Mouse (Mus musculus) embryonic facial prominence, embryonic 15.5 days (tissue): ENCODE measurements around the gene Nipsnap1. TPM values are rescaled to one million over a fixed set of nuclear protein-coding genes. Genes with fewer than 3 reads are reported as not detected.

ENCODE experiments used
- ATAC-seq: fragments of 200-750 bp; cut with Nextera tagmentation; 2 replicates; pipeline ENCODE4 v1.8.0; 2017; ENCODE audit warnings: low read depth, moderate TSS enrichment; ENCODE audit not compliant: insufficient number of reproducible peaks, low FRiP score, low TSS enrichment
- H3K27ac ChIP-seq: fragments of 300-500 bp; sonication (generic); replicated peaks from 2 replicates; pipeline ENCODE4 v1.5.1; 2015; ENCODE audit warnings: mild to moderate bottlenecking, inconsistent platforms
- H3K27me3 ChIP-seq: fragments of 300-500 bp; sonication (generic); 2 replicates; pipeline ENCODE4 v1.6.1; 2015; ENCODE audit warnings: inconsistent platforms
- H3K36me3 ChIP-seq: fragments of 300-500 bp; sonication (generic); 2 replicates; pipeline ENCODE4 v1.6.1; 2015; ENCODE audit warnings: mild to moderate bottlenecking, inconsistent platforms
- H3K4me1 ChIP-seq: fragments of 300-500 bp; sonication (generic); 2 replicates; pipeline ENCODE4 v1.6.1; 2015; ENCODE audit warnings: inconsistent platforms
- H3K4me2 ChIP-seq: fragments of 300-500 bp; sonication (generic); replicated peaks from 2 replicates; pipeline ENCODE4 v1.6.1; 2015; ENCODE audit warnings: mild to moderate bottlenecking, inconsistent platforms
- H3K4me3 ChIP-seq: fragments of 300-500 bp; sonication (generic); replicated peaks from 2 replicates; pipeline ENCODE4 v1.5.1; 2015; ENCODE audit warnings: mild to moderate bottlenecking, inconsistent platforms
- H3K9ac ChIP-seq: fragments of 300-500 bp; sonication (generic); 2 replicates; pipeline ENCODE4 v1.6.1; 2015; ENCODE audit warnings: inconsistent platforms
- H3K9me3 ChIP-seq: fragments of 300-500 bp; sonication (generic); replicated peaks from 2 replicates; pipeline ENCODE4 v1.6.1; 2016; ENCODE audit warnings: inconsistent platforms
- WGBS: fragments of 180-500 bp; shearing (Covaris S2); methylation state at CpG from one replicate; pipeline ENCODE4 v1.1.7; 2015; 5-methylcytosine and 5-hydroxymethylcytosine counted together
- microRNA-seq: library from miRNA; unstranded; fragments of <30 nt; microRNA quantifications from one replicate; pipeline ENCODE4, GENCODE M21; 2016; ENCODE audit warnings: borderline number of aligned reads
- polyA plus RNA-seq: library from polyadenylated mRNA; unstranded; fragments of >200 nt; fragmentation: Nextera tagmentation; extraction: Ambion mirVana; gene quantifications from 2 replicates; pipeline ENCODE4 v1.2.1, GENCODE M21; 2015

Gene Nipsnap1
- polyA plus RNA-seq, 1 experiment from 2014 or later, result 41.3 TPM

DNA sequence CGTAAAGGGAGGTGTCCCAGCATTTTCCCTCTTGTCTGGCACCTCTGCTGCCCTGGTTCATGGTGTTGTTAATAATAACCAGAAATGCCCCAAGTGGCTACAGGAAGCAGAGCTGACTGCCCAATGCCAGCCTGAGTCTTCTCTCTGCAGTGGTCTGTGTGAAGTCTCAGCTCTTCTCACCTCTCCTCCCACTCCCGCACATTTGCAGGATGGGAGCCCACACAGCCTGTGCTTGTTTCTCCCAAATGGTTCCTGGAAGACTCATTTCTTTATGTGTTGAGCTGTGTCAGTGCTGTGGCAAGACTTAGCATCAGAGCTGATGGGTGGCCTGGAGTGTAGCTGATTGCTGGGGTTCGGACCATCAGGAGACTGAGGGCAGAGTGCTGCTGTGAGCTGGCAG, 53.5 kb downstream of the Nipsnap1 start:
- ATAC-seq, result no peak
- Histone ChIP-seq H3K27me3 (no peaks in the 10 kb centered on the region), H3K27ac (no peak overlapping the region), H3K4me1 (no peaks in the 10 kb centered on the region), H3K4me3 (no peak overlapping the region), H3K9ac (no peak overlapping the region), H3K4me2 (no peak overlapping the region), H3K36me3 (peaks cover 73% of the 10 kb centered on the region), H3K9me3 (no peaks in the 10 kb centered on the region)
- 88% methylated on average over 3 of the region's 3 CpGs for WGBS

- H3K9ac ChIP-seq, result no peak overlapping the region
- no peak for ATAC-seq
- H3K27me3 ChIP-seq, result no peaks in the 10 kb centered on the region
- no peak overlapping the region for H3K4me2 ChIP-seq
- 49% methylated on average over 1 of the region's 1 CpGs for WGBS
- H3K36me3 ChIP-seq, result peaks cover 41% of the 10 kb centered on the region
- H3K4me1 ChIP-seq, result no peaks in the 10 kb centered on the region
- H3K9me3 ChIP-seq, result no peaks in the 10 kb centered on the region
- H3K27ac ChIP-seq, result no peak overlapping the region
- H3K4me3 ChIP-seq, result no peak overlapping the region
These were observed 57.4 kb downstream of the Nipsnap1 start for GRCm38 (mm10) chr11:4931009-4931601.

DNA sequence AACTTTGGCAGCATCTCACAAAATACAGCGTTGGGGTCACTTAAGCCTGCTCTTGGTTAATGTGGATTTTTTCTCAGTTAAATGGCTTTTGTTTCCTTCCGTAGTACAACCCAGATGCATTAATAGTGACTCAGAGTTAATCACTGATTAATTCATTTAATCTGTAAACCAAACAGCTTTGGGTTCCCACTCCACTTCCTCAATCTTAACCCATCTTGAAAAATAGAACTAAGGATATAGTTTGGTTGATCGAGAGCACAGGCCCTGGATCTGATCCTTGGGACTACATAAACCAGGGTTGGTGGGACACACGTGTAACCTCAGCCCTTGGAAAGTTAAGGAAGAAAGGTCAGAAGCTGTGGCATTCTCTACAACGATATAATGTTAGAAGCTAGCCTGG, 62.5 kb downstream of the Nipsnap1 start:
- no peaks in the 10 kb centered on the region for H3K4me1 ChIP-seq
- ATAC-seq, result no peak
- H3K9ac ChIP-seq, result no peak overlapping the region
- WGBS, result 84% methylated on average over 5 of the region's 5 CpGs
- H3K9me3 ChIP-seq, result no peaks in the 10 kb centered on the region
- H3K4me3 ChIP-seq, result no peak overlapping the region
- H3K27ac ChIP-seq, result no peak overlapping the region
- no peaks in the 10 kb centered on the region for H3K27me3 ChIP-seq
- H3K36me3 ChIP-seq, result no peaks in the 10 kb centered on the region
- no peak overlapping the region for H3K4me2 ChIP-seq

Small RNA genes lying within 50 kb of the gene (microRNA-seq; reads per million reads assigned to microRNA genes)
- not detected for gene Mir6918

Other genes with a start within 250 kb of the Nipsnap1 start
- gene Ascc2, start 236.2 kb upstream of the Nipsnap1 start, polyA plus RNA-seq, result 29.3 and 33.3 TPM in 2 replicates
- gene Uqcr10, start 169.6 kb upstream of the Nipsnap1 start, polyA plus RNA-seq, result 734 and 735 TPM in 2 replicates
- 62.8 and 67.1 TPM in 2 replicates for gene Zmat5, start 169.3 kb upstream of the Nipsnap1 start, polyA plus RNA-seq
- 0.09 and 0.28 TPM in 2 replicates for gene Cabp7, start 127.2 kb upstream of the Nipsnap1 start, polyA plus RNA-seq
- gene Nf2, start 24.4 kb upstream of the Nipsnap1 start, polyA plus RNA-seq, result 47.1 and 50.7 TPM in 2 replicates
- gene Thoc5, start 21.4 kb downstream of the Nipsnap1 start, polyA plus RNA-seq, result 29.4 and 33.7 TPM in 2 replicates
- gene Nefh, start 74.1 kb downstream of the Nipsnap1 start, polyA plus RNA-seq, result 0.20 and 0.27 TPM in 2 replicates
- 53.6 and 60.0 TPM in 2 replicates for gene Ap1b1, start 112.9 kb downstream of the Nipsnap1 start, polyA plus RNA-seq
- 4.1 TPM in 2 replicates for gene Rasl10a, start 184.2 kb downstream of the Nipsnap1 start, polyA plus RNA-seq
- 39.0 and 43.3 TPM in 2 replicates for gene Gas2l1, start 191.4 kb downstream of the Nipsnap1 start, polyA plus RNA-seq
- gene Rhbdd3, start 225.0 kb downstream of the Nipsnap1 start, polyA plus RNA-seq, result 28.8 and 29.4 TPM in 2 replicates
- gene Ewsr1, start 225.3 kb downstream of the Nipsnap1 start, polyA plus RNA-seq, result 691 and 729 TPM in 2 replicates